Mouse (Mus musculus): ENCODE data around the gene Dact3. TPM values are rescaled to one million over a fixed set of nuclear protein-coding genes. Genes with fewer than 3 reads are reported as not detected.

Dact3 gene
- polyA plus RNA-seq, 1 experiment from 2014 or later: 2.6 TPM

DNA sequence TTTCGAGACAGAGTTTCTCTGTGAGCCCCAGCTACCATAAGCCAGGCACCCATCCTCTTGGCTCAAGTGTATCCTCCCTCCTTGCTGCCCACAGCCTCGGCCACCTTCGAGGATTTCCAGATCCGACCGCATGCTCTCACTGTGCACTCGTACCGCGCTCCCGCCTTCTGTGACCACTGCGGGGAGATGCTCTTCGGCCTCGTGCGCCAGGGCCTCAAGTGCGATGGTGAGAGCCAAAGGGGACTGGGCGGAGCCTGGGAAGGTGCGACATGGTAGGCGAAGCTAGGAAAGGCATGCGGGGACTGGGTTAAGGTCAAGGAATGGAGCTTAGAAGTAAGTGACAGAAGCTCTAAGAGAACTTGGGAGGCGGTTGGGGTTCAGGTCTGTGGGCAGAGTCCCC is 27.6 kb upstream of the Dact3 start:
- no peaks in the 10 kb centered on the region for H3K9me3 ChIP-seq (ENCODE audit: control insufficient read depth, low read length)
- no peak overlapping the region for H3K9ac ChIP-seq (replicated peaks; ENCODE audit: low read depth, low read length)
- ATAC-seq: no peak
- H3K27me3 ChIP-seq (replicated peaks; ENCODE audit: control insufficient read depth, insufficient read depth, low read length): no peaks in the 10 kb centered on the region
- 85% methylated on average over 19 of the region's 19 CpGs for WGBS
- H3K27ac ChIP-seq (ENCODE audit: low read length): no peak overlapping the region
- H3K4me2 ChIP-seq (ENCODE audit: low read length): no peak overlapping the region
- peaks cover 27% of the 10 kb centered on the region for H3K4me1 ChIP-seq (replicated peaks; ENCODE audit: control insufficient read depth, insufficient read depth, low read length)
- no peak overlapping the region for H3K4me3 ChIP-seq (replicated peaks; ENCODE audit: low read length)
- 0 out of 2 replicates have a peak, but pooled peaks cover 2% of the 10 kb centered on the region for H3K36me3 ChIP-seq (ENCODE audit: control insufficient read depth, insufficient read depth)

GRCm38 (mm10) chr7:16848579-16848978 is 26.5 kb upstream of the Dact3 start:
- H3K27me3 ChIP-seq (replicated peaks; ENCODE audit: control insufficient read depth, insufficient read depth, low read length): no peaks in the 10 kb centered on the region
- H3K36me3 ChIP-seq (ENCODE audit: control insufficient read depth, insufficient read depth): 0 out of 2 replicates have a peak, but pooled peaks cover 2% of the 10 kb centered on the region
- H3K9ac ChIP-seq (replicated peaks; ENCODE audit: low read depth, low read length): no peak overlapping the region
- peaks cover 22% of the 10 kb centered on the region for H3K4me1 ChIP-seq (replicated peaks; ENCODE audit: control insufficient read depth, insufficient read depth, low read length)
- WGBS: 13% methylated on average over 17 of the region's 17 CpGs
- no peak overlapping the region for H3K4me3 ChIP-seq (replicated peaks; ENCODE audit: low read length)
- no peak for ATAC-seq
- H3K27ac ChIP-seq (ENCODE audit: low read length): no peak overlapping the region
- H3K9me3 ChIP-seq (ENCODE audit: control insufficient read depth, low read length): no peaks in the 10 kb centered on the region
- H3K4me2 ChIP-seq (ENCODE audit: low read length): no peak overlapping the region

DNA sequence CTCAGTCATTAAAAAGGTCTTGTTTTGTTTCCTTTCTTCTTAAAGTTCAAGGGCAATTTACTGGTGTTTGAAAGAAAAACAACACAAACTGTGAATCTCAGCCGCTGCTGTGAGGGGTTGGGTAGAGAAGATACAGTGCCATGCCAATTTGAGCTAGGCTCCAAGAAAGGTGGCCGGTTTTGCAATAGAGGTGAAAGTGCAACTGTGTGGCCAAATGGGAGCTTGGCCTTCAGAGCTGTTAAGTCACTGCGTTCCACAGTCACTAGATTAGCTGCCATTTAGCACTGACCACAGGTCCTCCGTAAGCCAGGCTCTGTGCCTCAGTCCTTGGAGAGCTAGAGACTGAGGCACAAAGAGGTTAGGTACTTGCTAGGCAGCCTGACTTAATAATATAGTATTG is 23.5 kb upstream of the Dact3 start:
- no peak overlapping the region for H3K27ac ChIP-seq (ENCODE audit: low read length)
- no peaks in the 10 kb centered on the region for H3K27me3 ChIP-seq (replicated peaks; ENCODE audit: control insufficient read depth, insufficient read depth, low read length)
- no peaks in the 10 kb centered on the region for H3K9me3 ChIP-seq (ENCODE audit: control insufficient read depth, low read length)
- H3K4me3 ChIP-seq (replicated peaks; ENCODE audit: low read length): no peak overlapping the region
- WGBS: 95% methylated on average over 4 of the region's 4 CpGs
- no peak overlapping the region for H3K4me2 ChIP-seq (ENCODE audit: low read length)
- no peak for ATAC-seq
- H3K36me3 ChIP-seq (ENCODE audit: control insufficient read depth, insufficient read depth): peaks cover 6% of the 10 kb centered on the region
- no peak overlapping the region for H3K9ac ChIP-seq (replicated peaks; ENCODE audit: low read depth, low read length)
- H3K4me1 ChIP-seq (replicated peaks; ENCODE audit: control insufficient read depth, insufficient read depth, low read length): 0 out of 2 replicates have a peak, but pooled peaks cover 2% of the 10 kb centered on the region

DNA sequence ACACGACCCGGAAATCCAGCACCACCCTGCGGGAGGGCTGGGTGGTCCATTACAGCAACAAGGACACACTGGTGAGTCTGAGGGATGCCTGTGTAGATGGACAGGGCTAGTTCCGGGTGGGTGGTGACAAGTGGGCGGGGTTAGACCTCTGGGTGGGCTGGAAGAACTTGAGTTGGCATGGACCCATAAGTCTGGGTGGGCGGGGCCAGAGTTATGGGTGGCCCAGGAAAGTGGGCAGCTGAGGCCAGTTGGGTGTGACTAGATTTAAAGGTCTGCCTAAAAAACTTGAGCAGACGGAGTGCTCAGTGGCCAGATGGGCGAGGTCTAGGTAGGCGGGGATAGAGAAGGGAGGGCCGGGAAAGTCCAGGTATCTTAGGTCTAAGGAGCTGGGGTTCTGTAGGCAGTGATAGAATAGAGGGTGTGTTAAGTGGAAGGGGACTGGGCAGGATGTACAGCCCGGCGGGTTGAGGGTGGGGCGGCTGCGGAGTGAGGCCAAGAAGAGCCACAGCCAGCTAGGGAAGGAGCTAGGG is 21.8 kb upstream of the Dact3 start:
- Histone ChIP-seq H3K4me3 (replicated peaks; ENCODE audit: low read length) (no peak overlapping the region), H3K27ac (ENCODE audit: low read length) (no peak overlapping the region), H3K36me3 (ENCODE audit: control insufficient read depth, insufficient read depth) (peaks cover 9% of the 10 kb centered on the region), H3K4me2 (ENCODE audit: low read length) (no peak overlapping the region), H3K4me1 (replicated peaks; ENCODE audit: control insufficient read depth, insufficient read depth, low read length) (0 out of 2 replicates have a peak, but pooled peaks cover 2% of the 10 kb centered on the region), H3K9me3 (ENCODE audit: control insufficient read depth, low read length) (no peaks in the 10 kb centered on the region), H3K27me3 (replicated peaks; ENCODE audit: control insufficient read depth, insufficient read depth, low read length) (no peaks in the 10 kb centered on the region), H3K9ac (replicated peaks; ENCODE audit: low read depth, low read length) (no peak overlapping the region)
- ATAC-seq: no peak
- 81% methylated on average over 14 of the region's 14 CpGs for WGBS

GRCm38 (mm10) chr7:16858336-16858735 is 16.8 kb upstream of the Dact3 start:
- Histone ChIP-seq H3K9ac (replicated peaks; ENCODE audit: low read depth, low read length) (no peak overlapping the region), H3K4me1 (replicated peaks; ENCODE audit: control insufficient read depth, insufficient read depth, low read length) (no peaks in the 10 kb centered on the region), H3K4me2 (ENCODE audit: low read length) (no peak overlapping the region), H3K27me3 (replicated peaks; ENCODE audit: control insufficient read depth, insufficient read depth, low read length) (no peaks in the 10 kb centered on the region), H3K4me3 (replicated peaks; ENCODE audit: low read length) (no peak overlapping the region), H3K27ac (ENCODE audit: low read length) (no peak overlapping the region), H3K9me3 (ENCODE audit: control insufficient read depth, low read length) (no peaks in the 10 kb centered on the region), H3K36me3 (ENCODE audit: control insufficient read depth, insufficient read depth) (peaks cover 7% of the 10 kb centered on the region)
- no peak for ATAC-seq
- 20% methylated on average over 17 of the region's 17 CpGs for WGBS

DNA sequence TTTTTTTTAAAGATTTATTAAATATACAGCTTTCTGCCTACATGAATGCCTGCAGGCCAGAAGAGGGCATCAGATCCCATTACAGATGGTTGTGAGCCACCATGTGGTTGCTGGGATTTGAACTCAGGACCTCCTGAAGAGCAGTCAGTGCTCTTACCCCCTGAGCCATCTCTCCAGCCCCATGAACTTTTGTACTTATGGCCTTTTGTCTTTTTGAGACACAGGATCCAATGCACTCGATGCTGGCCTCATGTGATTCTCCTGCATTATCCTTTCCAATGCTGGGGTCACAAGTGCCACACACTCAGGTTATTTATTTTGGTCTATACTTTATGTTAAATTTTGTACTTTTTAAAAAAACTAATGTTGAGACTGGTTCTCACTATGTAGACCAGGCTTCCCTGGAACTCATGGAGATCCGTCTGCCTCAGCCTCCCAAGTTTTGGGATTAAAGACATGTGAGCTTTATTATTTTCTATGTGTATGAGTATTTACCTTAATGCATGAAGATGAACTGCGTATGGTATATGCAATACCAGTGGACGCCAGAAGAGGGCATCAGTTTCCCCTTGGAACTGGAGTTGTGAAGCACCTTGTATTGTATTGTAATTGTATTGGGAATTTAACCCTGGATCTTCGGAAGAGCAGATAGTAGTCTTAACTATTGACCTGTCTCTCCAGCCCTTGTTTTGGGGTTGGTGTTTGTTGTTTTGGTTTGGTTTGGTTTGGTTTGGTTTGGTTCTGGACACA is 15.0 kb upstream of the Dact3 start:
- 26% methylated on average over 5 of the region's 5 CpGs for WGBS

GRCm38 (mm10) chr7:16867488-16867887 is 7.6 kb upstream of the Dact3 start:
- H3K9ac ChIP-seq (replicated peaks; ENCODE audit: low read depth, low read length): no peak overlapping the region
- WGBS: 88% methylated on average over 3 of the region's 3 CpGs
- no peaks in the 10 kb centered on the region for H3K9me3 ChIP-seq (ENCODE audit: control insufficient read depth, low read length)
- no peak for ATAC-seq
- H3K4me3 ChIP-seq (replicated peaks; ENCODE audit: low read length): no peak overlapping the region
- H3K36me3 ChIP-seq (ENCODE audit: control insufficient read depth, insufficient read depth): peaks cover 6% of the 10 kb centered on the region
- H3K4me1 ChIP-seq (replicated peaks; ENCODE audit: control insufficient read depth, insufficient read depth, low read length): peaks cover 6% of the 10 kb centered on the region
- no peaks in the 10 kb centered on the region for H3K27me3 ChIP-seq (replicated peaks; ENCODE audit: control insufficient read depth, insufficient read depth, low read length)
- no peak overlapping the region for H3K27ac ChIP-seq (ENCODE audit: low read length)
- no peak overlapping the region for H3K4me2 ChIP-seq (ENCODE audit: low read length)

More for the DNA sequence above, 15.0 kb upstream of the Dact3 start:
- Histone ChIP-seq H3K4me3 (replicated peaks; ENCODE audit: low read length) (no peak overlapping the region), H3K27ac (ENCODE audit: low read length) (no peak overlapping the region), H3K36me3 (ENCODE audit: control insufficient read depth, insufficient read depth) (peaks cover 7% of the 10 kb centered on the region), H3K4me1 (replicated peaks; ENCODE audit: control insufficient read depth, insufficient read depth, low read length) (no peaks in the 10 kb centered on the region), H3K4me2 (ENCODE audit: low read length) (no peak overlapping the region), H3K27me3 (replicated peaks; ENCODE audit: control insufficient read depth, insufficient read depth, low read length) (no peaks in the 10 kb centered on the region), H3K9me3 (ENCODE audit: control insufficient read depth, low read length) (no peaks in the 10 kb centered on the region), H3K9ac (replicated peaks; ENCODE audit: low read depth, low read length) (no peak overlapping the region)
- ATAC-seq: no peak

DNA sequence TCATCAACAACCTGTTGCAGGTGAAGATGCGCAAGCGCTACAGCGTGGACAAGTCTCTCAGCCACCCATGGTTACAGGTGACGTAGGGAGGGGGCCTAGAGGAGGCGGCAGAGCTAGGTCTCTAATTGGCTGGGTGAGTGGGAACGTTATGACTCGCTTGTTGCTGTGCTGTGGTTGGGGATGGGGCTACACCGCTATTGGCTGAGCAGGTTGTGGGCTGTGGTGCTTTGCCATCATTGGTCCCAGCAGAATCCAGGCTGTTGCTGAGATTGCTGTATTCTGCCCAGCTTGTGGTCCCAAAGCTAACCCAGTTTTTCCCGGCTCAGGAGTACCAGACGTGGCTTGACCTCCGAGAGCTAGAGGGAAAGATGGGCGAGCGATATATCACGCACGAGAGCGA is 5.6 kb upstream of the Dact3 start:
- H3K9ac ChIP-seq (replicated peaks; ENCODE audit: low read depth, low read length): peak overlapping the region; percentile 52
- peak overlapping the region; percentile 72 for H3K27ac ChIP-seq (ENCODE audit: low read length)
- peaks cover 6% of the 10 kb centered on the region for H3K36me3 ChIP-seq (ENCODE audit: control insufficient read depth, insufficient read depth)
- peaks cover 11% of the 10 kb centered on the region for H3K4me1 ChIP-seq (replicated peaks; ENCODE audit: control insufficient read depth, insufficient read depth, low read length)
- ATAC-seq: peak; percentile 99
- H3K4me2 ChIP-seq (ENCODE audit: low read length): peak overlapping the region; percentile 55
- no peaks in the 10 kb centered on the region for H3K9me3 ChIP-seq (ENCODE audit: control insufficient read depth, low read length)
- peak overlapping the region; percentile 42 for H3K4me3 ChIP-seq (replicated peaks; ENCODE audit: low read length)
- 7% methylated on average over 16 of the region's 16 CpGs for WGBS
- no peaks in the 10 kb centered on the region for H3K27me3 ChIP-seq (replicated peaks; ENCODE audit: control insufficient read depth, insufficient read depth, low read length)

DNA sequence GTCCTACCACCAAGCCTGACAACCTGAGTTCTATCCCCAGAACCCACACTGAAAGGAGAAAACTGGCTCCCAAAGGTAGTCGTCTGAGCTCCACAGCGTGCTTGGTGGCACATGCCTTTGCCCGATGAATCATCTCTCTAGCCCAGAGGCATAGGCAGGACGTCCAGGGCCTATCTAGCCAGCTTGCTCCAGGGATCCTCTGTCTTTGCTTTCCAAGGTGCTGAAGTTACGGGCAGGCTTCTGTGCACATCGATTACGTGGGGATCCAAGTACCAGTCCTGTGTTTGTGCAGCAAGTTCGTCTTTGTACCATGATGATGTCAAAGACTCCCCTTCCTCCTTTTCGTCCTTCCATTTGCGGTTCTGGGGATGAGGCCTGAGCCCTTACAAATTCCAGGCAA is 3.5 kb upstream of the Dact3 start:
- 83% methylated on average over 10 of the region's 10 CpGs for WGBS
- no peaks in the 10 kb centered on the region for H3K9me3 ChIP-seq (ENCODE audit: control insufficient read depth, low read length)
- no peak overlapping the region for H3K27ac ChIP-seq (ENCODE audit: low read length)
- no peak overlapping the region for H3K4me3 ChIP-seq (replicated peaks; ENCODE audit: low read length)
- no peak overlapping the region for H3K4me2 ChIP-seq (ENCODE audit: low read length)
- peaks cover 23% of the 10 kb centered on the region for H3K4me1 ChIP-seq (replicated peaks; ENCODE audit: control insufficient read depth, insufficient read depth, low read length)
- no peak for ATAC-seq
- no peaks in the 10 kb centered on the region for H3K27me3 ChIP-seq (replicated peaks; ENCODE audit: control insufficient read depth, insufficient read depth, low read length)
- H3K9ac ChIP-seq (replicated peaks; ENCODE audit: low read depth, low read length): no peak overlapping the region
- no peaks in the 10 kb centered on the region for H3K36me3 ChIP-seq (ENCODE audit: control insufficient read depth, insufficient read depth)
